Mouse (Mus musculus) heart, embryonic 15.5 days (tissue): ENCODE measurements at regions not wholly inside any gene's neighbourhood (a gene's known extent, or its start where the extent isn't known, plus 50 kb on each side); places are given as distances from the start of the nearest gene placed in this dataset.
"Not testable (repeated sequence)": the region's sequence is repeated elsewhere in the genome, so short reads cannot be mapped to it uniquely, and the experiment has no call there.

ENCODE experiments used
- ATAC-seq: fragments of 200-750 bp; cut with Nextera tagmentation; replicated peaks from 2 replicates; pipeline ENCODE4 v1.8.0; 2017; ENCODE audit warnings: low read depth, moderate TSS enrichment; ENCODE audit not compliant: insufficient number of reproducible peaks, insufficient read depth, low FRiP score
- H3K27ac ChIP-seq: fragments of 300-500 bp; sonication (generic); 2 replicates; pipeline ENCODE4 v1.5.1; 2015; ENCODE audit warnings: mild to moderate bottlenecking, inconsistent platforms
- H3K27me3 ChIP-seq: fragments of 300-500 bp; sonication (generic); 2 replicates; pipeline ENCODE4 v1.6.1; 2015; ENCODE audit warnings: inconsistent platforms
- H3K36me3 ChIP-seq: fragments of 300-500 bp; sonication (generic); 2 replicates; pipeline ENCODE4 v1.6.1; 2015; ENCODE audit warnings: mild to moderate bottlenecking, inconsistent platforms
- H3K4me1 ChIP-seq: fragments of 300-500 bp; sonication (generic); replicated peaks from 2 replicates; pipeline ENCODE4 v1.6.1; 2015; ENCODE audit warnings: inconsistent platforms
- H3K4me2 ChIP-seq: fragments of 300-500 bp; sonication (generic); 2 replicates; pipeline ENCODE4 v1.6.1; 2015; ENCODE audit warnings: inconsistent platforms, mild to moderate bottlenecking, moderate library complexity
- H3K4me3 ChIP-seq: fragments of 300-500 bp; sonication (generic); 2 replicates; pipeline ENCODE4 v1.5.1; 2015; ENCODE audit warnings: mild to moderate bottlenecking, inconsistent platforms
- H3K9ac ChIP-seq: fragments of 300-500 bp; sonication (generic); 2 replicates; pipeline ENCODE4 v1.6.1; 2015; ENCODE audit warnings: mild to moderate bottlenecking, inconsistent platforms
- H3K9me3 ChIP-seq: fragments of 300-500 bp; sonication (generic); replicated peaks from 2 replicates; pipeline ENCODE4 v1.6.1; 2016; ENCODE audit warnings: inconsistent platforms
- WGBS: fragments of 180-500 bp; shearing (Covaris S2); methylation state at CpG from one replicate; pipeline ENCODE4 v1.1.7; 2015; ENCODE audit warnings: mixed read lengths; 5-methylcytosine and 5-hydroxymethylcytosine counted together

- Histone ChIP-seq H3K4me3 (no peak overlapping the region), H3K36me3 (no peaks in the 10 kb centered on the region), H3K27ac (no peak overlapping the region), H3K9ac (no peak overlapping the region), H3K9me3 (no peaks in the 10 kb centered on the region), H3K4me1 (no peaks in the 10 kb centered on the region), H3K4me2 (no peak overlapping the region), H3K27me3 (no peaks in the 10 kb centered on the region)
- ATAC-seq = no peak
Measured at GRCm38 (mm10) chr10:15321480-15321879, 603.5 kb upstream of the Gje1 start.

- Histone ChIP-seq H3K27me3 (no peaks in the 10 kb centered on the region), H3K36me3 (no peaks in the 10 kb centered on the region), H3K9ac (no peak overlapping the region), H3K4me1 (no peaks in the 10 kb centered on the region), H3K4me3 (no peak overlapping the region), H3K4me2 (no peak overlapping the region), H3K27ac (no peak overlapping the region), H3K9me3 (no peaks in the 10 kb centered on the region)
- ATAC-seq = no peak
- 64% methylated on average over 2 of the region's 2 CpGs for WGBS
Measured at GRCm38 (mm10) chr10:15317017-15317607, 599.1 kb upstream of the Gje1 start.

GRCm38 (mm10) chr10:15310650-15311049 lies 592.6 kb upstream of the Gje1 start:
- Histone ChIP-seq H3K27me3 (no peaks in the 10 kb centered on the region), H3K4me1 (no peaks in the 10 kb centered on the region), H3K4me2 (no peak overlapping the region), H3K27ac (no peak overlapping the region), H3K4me3 (no peak overlapping the region), H3K9ac (no peak overlapping the region), H3K9me3 (no peaks in the 10 kb centered on the region), H3K36me3 (no peaks in the 10 kb centered on the region)
- no peak for ATAC-seq
- 65% methylated on average over 2 of the region's 2 CpGs for WGBS

- 68% methylated on average over 3 of the region's 3 CpGs for WGBS
- H3K9ac ChIP-seq = no peak overlapping the region
Measured at GRCm38 (mm10) chr10:15305811-15306473, 587.9 kb upstream of the Gje1 start.

GRCm38 (mm10) chr10:15300199-15301085 lies 582.4 kb upstream of the Gje1 start:
- H3K36me3 ChIP-seq = no peaks in the 10 kb centered on the region
- H3K27me3 ChIP-seq = no peaks in the 10 kb centered on the region
- no peak overlapping the region for H3K9ac ChIP-seq
- peak overlapping the region; percentile 45 for H3K4me2 ChIP-seq
- peak; percentile 55; the same call in 1 of the 2 replicates for ATAC-seq
- peaks cover 6% of the 10 kb centered on the region; the same call in 1 of the 2 replicates for H3K4me1 ChIP-seq
- peak overlapping the region; percentile 40; the same call in 1 of the 2 replicates for H3K27ac ChIP-seq
- H3K4me3 ChIP-seq = no peak overlapping the region
- H3K9me3 ChIP-seq = no peaks in the 10 kb centered on the region
- WGBS = 44% methylated on average over 8 of the region's 8 CpGs

More at GRCm38 (mm10) chr10:15305811-15306473, 587.9 kb upstream of the Gje1 start:
- Histone ChIP-seq H3K4me3 (no peak overlapping the region), H3K27me3 (no peaks in the 10 kb centered on the region), H3K4me2 (no peak overlapping the region), H3K27ac (no peak overlapping the region), H3K36me3 (no peaks in the 10 kb centered on the region), H3K9me3 (no peaks in the 10 kb centered on the region), H3K4me1 (no peaks in the 10 kb centered on the region)
- ATAC-seq = no peak

- WGBS = 44% methylated on average over 11 of the region's 11 CpGs
- Histone ChIP-seq H3K36me3 (no peaks in the 10 kb centered on the region), H3K4me3 (no peak overlapping the region), H3K27ac (no peak overlapping the region), H3K4me1 (peaks cover 6% of the 10 kb centered on the region; the same call in 1 of the 2 replicates), H3K27me3 (no peaks in the 10 kb centered on the region), H3K4me2 (no peak overlapping the region), H3K9me3 (no peaks in the 10 kb centered on the region), H3K9ac (no peak overlapping the region)
- ATAC-seq = no peak
Measured at GRCm38 (mm10) chr10:15299331-15300198, 581.6 kb upstream of the Gje1 start.

- no peak overlapping the region for H3K4me2 ChIP-seq
- 86% methylated on average over 2 of the region's 2 CpGs for WGBS
- no peak overlapping the region for H3K4me3 ChIP-seq
- no peaks in the 10 kb centered on the region for H3K27me3 ChIP-seq
- no peaks in the 10 kb centered on the region for H3K36me3 ChIP-seq
- no peak overlapping the region for H3K9ac ChIP-seq
- no peak overlapping the region for H3K27ac ChIP-seq
- ATAC-seq = no peak
- H3K9me3 ChIP-seq = no peaks in the 10 kb centered on the region
- peaks cover 6% of the 10 kb centered on the region; the same call in 1 of the 2 replicates for H3K4me1 ChIP-seq
Measured at GRCm38 (mm10) chr10:15297257-15297656, 579.2 kb upstream of the Gje1 start.

GRCm38 (mm10) chr10:15294125-15294524 lies 576.1 kb upstream of the Gje1 start:
- Histone ChIP-seq H3K4me1 (no peaks in the 10 kb centered on the region), H3K9ac (no peak overlapping the region), H3K4me3 (no peak overlapping the region), H3K4me2 (no peak overlapping the region), H3K27me3 (no peaks in the 10 kb centered on the region), H3K36me3 (no peaks in the 10 kb centered on the region), H3K9me3 (no peaks in the 10 kb centered on the region), H3K27ac (no peak overlapping the region)
- WGBS = 62% methylated on average over 1 of the region's 1 CpGs
- no peak for ATAC-seq

GRCm38 (mm10) chr10:15263337-15263736 lies 545.3 kb upstream of the Gje1 start:
- WGBS = 76% methylated on average over 1 of the region's 1 CpGs

GRCm38 (mm10) chr10:15262282-15262681 lies 544.3 kb upstream of the Gje1 start:
- H3K27ac ChIP-seq, H3K36me3 ChIP-seq, H3K4me2 ChIP-seq, H3K9me3 ChIP-seq, H3K9ac ChIP-seq, ATAC-seq, H3K4me3 ChIP-seq, H3K4me1 ChIP-seq, H3K27me3 ChIP-seq: not testable (repeated sequence)
- 76% methylated on average over 7 of the region's 7 CpGs for WGBS

More at GRCm38 (mm10) chr10:15263337-15263736, 545.3 kb upstream of the Gje1 start:
- H3K9ac ChIP-seq, H3K27me3 ChIP-seq, H3K4me3 ChIP-seq, H3K4me2 ChIP-seq, ATAC-seq, H3K4me1 ChIP-seq, H3K36me3 ChIP-seq, H3K27ac ChIP-seq, H3K9me3 ChIP-seq: not testable (repeated sequence)
